Mouse (Mus musculus): Measurements from ENCODE around the gene Cacna1a.
"Not testable (repeated sequence)": the region's sequence is repeated elsewhere in the genome, so short reads cannot be mapped to it uniquely, and the experiment has no call there.

The Cacna1a gene

DNA sequence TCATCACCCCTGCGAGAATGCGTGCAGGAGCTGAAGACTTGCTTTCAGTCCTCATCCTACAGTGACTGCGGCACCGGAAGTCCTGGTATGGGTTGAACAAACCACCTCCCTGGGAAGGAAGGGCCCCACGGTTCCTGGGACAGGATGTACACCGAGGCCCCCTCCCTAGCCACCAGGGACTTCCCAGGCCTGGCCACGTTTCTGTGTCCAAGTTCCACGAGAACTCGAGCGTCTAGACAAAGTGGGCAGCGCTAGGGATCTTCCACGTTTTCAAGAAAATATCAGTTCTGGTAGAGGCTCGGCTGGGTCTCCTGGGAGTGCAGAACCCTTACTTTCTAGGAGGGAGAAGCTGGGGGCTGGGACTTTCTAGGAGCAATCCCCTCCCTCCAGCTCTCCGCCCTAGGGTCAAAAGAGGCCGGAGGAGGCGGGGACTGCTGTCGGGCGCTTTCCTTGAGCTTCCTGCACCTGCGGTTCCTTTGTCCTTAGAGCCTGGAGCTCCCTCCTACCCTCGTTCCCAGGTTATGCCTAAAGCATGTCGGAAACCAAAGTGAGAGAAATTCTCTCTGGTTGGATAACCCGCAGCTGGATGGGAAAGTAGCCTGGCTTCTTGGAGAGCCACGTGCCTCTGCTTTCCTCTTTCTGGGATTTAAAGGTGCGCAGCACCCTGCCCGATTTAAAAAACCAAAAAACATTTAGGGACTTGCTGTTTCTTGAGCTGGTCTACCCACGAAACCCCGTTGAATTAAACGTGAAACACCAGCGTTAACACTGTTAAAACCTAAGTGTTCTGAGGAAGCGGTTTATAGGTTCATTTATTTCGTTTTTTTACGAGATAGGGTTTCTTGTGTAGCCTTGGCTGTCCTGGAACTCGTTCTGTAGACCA, 271.9 kb downstream of the Cacna1a start:
- peak; percentile 82 for DNase-seq (ENCODE audit: low read depth, low spot score)

DNA sequence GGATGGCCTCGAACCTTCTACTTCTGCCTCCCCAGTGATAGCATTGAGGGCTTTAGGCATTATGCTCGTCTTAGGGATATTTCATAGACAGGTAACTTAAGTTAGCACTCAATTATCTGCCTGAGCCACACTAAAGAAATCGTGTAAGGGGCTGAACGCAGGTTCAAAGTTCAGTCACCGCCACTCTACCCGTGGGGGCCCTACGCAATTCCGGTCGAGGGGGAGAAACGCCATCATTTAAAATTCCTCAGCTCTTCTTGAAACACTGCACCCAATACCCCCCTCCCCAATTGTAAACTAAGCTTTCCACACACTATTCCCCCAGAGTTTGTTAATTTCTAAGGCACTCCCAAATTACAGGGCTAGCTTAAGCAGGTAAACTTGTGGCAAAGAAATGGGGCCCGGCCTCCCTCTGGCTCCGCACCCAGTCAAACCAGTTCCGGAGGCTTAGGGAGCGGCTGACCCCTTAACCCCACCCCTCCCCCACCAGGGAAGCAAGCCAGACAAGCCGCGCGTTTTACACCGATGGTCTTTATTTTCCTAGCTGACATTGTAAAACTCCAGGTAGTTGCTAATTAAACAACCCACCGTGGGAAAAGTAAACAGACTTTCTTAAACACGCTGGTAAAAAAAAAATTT, 272.7 kb downstream of the Cacna1a start:
- peak; percentile 80 for DNase-seq (ENCODE audit: low read depth, low spot score)

DNA sequence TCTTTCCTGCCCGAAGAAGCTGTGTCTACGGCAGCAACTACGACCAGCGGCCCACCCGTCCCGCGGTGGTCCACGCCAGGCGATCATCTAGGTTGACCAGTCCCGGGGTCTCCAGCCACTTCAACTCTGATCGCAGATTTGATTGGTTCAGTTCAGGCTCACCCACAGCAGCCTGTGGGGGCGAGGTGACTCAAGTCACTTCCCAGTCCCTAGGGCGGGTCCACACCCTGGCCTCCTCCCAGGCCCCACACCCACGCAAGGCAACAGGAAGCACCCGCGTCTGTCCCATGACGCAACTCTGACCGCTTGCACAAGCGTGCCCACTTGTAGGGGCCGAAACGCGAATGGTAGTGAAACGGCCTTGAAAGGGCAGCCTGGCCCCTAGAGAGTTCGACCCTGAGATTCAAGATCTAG, 273.2 kb downstream of the Cacna1a start:
- peak; percentile 40 for DNase-seq (ENCODE audit: low read depth, low spot score)

DNA sequence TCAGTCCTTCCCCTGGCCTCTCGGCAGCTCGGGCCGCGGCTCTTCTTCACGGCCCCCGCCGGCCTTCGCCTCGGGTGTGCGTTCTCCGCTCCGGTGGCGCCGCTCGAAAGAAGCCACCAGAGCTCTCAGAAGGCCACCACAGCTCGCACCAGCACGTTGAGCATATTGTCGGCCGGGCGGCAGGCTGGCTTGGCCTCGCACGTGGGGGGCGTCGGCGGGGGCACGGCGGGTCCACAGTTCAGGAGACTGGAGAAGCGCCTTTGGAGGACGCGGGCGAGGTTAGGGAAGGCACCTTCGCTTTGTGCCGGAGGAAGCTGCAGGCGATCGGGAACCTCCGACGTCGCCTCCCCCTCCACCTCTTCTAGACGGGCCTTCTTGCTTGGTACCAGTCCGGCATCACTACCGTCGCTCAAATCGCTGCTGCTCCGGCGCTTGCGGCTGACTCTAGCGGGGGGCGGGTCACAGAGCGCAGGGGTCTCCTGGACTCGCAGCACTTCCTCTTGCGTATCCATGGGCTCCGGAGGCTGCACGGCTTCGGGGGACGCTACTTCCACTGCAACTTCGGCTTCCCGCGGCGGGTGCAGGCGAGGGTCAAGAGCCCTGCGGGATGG, 273.8 kb downstream of the Cacna1a start:
- peak; percentile 43 for DNase-seq (ENCODE audit: low read depth, low spot score)

DNA sequence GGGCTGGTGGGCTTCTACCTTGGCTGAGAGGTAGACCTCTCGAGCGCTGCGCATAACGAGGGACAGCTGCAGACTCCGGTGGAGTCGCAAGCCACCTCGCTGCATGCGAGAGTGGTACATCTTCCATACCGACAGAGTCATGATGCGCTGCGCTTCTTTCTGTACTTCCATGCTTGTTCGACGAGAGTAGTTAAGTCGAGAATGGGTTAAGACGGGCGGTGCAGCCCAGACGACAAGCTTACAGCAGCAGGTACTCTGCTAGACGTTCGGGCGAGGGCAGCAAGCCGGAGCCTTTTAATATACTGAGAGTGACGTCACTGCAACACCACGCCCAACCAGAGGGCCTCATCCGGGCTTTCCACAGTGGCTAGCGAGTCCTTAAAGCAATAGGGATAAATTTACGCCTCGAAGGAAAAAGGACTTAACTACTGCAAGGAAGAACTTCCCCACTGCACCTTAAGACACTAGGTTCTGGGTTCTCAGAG, 274.4 kb downstream of the Cacna1a start, which contains the start of gene Ier2:
TSS of gene Ier2 (minus strand) at position 272 of the 485 bp plus-strand sequence.
- DNase-seq (ENCODE audit: low read depth, low spot score) = peak; percentile 97

DNA sequence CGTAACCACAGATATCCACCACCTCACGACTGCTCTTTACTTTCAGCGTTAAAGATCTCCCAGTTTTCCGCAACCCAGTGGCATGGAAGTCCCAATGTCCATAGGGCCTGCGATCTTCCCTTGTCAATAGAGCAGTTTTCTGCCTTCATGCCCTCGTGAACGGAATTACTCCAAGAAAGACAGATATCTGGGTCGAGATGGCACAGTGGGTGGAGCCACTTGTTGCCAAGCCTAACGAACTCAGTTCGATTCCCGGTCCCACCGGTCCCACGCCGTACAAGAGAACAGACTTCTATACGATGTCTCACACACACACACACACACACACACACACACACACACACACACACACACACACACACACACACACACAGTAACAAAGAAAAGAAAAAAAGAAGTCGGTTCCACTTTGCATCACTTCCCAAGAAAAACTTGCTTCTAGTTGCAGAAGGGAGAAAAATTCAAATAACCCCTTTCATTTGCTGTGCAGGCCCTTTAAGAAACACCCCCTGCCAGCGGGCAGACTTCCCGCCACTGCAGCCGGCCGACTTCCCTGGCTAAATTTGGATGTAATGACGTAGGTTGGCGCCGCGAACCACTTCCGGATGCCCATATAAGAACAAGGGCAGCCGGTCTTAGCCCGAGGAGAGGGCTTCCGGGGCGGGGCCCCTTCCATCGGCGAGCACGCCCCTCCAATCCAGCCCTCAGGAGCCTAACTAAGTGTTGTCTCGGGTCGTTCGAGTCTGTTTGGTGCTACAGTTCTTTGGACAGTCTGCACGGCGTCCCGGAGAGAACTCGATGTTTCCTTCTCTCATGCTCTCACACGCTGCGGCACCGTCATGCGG, 275.5 kb downstream of the Cacna1a start:
- DNase-seq (ENCODE audit: low read depth, low spot score) = peak; percentile 98

DNA sequence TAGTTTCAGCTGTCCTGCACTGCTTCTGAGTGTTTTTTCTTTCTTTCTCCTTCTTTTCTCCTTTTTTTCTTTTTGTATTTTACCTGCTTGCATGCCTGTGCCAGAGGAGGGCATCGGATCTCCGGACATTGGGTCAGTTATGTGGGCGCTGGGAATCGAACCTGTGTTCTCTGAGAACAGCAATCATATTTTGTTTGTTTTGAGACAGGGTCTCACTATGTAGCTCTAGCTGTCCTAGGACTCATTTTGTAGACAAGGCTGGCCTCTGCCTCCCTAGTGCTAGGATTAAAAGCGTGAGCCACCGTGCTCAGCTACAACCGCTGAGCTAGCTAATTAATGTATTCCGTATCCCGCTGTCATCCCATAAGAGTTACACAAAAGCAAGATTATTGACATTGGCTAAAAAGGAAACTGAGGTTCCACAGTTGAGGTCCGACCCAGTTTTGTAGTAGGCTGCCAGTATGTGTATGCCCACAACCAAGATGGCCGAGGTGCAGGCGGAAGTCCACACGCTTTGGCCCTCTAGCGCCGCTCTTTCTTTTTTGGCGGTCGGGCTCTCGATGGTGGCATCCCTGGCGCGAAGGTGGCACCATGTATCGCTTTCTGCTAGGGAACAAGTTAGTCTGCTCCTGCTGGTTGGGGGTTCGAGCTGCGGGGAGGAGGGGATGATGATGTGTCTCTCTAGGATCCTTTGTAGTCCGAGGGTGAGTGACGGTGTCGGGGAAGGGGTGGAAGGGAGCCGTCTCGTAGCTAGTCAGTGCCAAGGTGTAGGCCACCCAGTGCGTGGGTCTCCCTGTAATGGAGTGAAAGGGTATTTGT, 276.5 kb downstream of the Cacna1a start:
- DNase-seq (ENCODE audit: low read depth, low spot score) = peak; percentile 70

DNA sequence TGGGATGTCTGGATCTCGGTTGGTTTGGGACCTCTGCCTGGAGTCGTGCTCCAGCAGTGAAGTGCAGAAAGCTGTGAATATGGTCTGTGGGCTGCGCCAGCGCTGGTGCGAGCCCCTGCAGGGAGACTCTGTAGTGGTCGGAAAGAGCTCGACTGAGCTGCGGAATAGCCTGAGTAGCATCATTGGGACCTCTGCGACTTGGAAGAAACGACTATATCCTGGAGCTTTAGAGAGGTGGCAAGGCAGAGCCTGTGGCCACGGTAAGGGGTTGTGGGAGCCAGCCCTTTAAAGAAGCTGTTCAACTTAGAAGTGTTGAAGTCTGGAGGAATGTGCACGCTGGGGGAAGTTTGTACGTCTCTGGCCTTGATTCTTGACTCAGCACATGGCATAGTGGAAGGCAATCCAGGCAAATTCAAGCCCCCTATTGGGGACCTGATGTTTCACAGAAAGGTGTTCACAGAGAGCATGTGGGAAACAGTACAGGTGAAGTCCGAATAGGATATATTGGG, 277.2 kb downstream of the Cacna1a start:
- no peak for DNase-seq (ENCODE audit: low read depth, low spot score)

DNA sequence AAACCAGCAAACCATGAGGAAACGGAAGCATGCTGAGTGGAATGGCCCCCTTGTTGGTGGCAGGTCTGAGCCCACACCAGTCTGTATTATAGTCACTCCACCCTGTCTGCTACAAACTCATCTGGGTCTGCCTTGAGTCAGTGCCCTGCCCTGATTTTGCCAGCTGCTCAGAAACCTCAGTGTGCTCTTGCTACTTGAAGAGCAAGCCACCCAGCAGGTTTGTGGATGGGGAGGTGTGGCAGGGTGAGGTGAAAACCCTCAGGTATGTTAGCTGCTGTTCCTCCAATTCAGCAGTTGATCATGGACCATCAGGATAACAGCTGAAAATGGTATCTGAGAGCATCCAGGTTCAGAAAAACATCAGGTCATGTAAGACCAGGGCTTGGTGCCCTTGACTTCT, 279.8 kb downstream of the Cacna1a start:
- no peak for DNase-seq (ENCODE audit: low read depth, low spot score)

DNA sequence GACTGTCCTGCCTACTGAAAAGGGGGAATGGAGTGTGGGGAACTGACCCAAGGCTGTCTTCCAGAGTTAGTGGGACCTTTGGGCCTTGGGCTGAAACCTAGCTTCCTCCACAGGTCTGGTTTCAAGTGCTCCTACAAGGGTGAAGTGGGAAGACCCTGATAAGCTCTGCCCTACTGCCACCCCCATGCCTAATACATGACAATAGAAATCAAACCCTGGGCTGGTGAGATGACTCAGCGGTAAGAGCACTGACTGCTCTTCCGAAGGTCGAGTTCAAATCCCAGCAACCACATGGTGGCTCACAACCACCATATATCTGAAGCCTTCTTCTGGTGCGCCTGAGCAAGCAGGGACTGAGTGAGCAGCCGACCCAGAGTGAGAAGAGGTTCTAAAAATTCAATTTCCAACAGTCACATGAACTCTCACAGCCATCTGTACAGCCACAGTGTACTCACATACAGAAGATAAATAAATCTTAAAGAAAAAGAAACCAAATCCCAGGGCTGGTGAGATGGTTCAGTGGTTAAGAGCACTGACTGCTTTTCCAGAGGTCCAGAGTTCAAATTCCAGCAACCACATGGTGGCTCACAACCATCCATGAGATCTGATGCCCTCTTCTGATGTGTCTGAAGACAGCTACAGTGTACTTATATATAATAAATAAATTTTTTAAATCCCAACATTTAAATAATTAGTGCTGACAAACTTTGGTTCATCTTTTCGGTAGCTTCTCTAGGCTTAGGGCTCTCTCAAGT, 280.7 kb downstream of the Cacna1a start:
- no peak for DNase-seq (ENCODE audit: low read depth, low spot score)

DNA sequence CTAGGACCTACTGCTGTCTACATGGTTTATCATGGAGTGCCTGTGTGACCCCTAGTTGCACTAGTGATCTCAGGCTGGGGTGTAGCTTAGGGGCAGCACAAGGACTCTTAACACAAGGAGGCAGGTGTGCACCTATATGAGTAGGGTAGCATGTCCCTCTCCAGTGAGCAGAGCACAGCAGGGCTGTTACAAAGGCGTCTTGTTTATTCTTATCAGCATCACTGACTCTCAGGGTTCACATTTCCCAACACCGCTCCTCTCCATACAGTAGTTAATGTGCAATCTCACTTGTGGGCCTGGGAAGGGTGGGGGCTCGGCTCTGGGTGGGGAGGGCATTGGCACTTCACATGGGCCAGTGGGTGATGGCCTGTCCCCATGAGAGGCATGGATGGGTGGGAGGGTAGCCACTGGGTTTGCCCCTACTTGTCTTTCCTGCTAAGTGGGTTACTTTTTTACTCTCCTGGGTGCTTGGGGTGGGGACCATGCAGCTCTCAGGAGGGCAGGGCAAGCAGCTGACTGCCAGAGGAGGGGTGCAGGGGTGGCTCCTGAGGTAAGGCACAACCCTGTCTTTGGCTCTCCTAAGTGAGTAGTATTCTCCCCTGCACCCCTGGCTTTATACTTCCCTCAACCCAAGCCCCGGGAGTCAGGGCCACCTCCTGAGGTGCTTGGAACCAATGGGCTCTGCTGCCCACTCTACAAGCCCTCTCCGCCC, 282.2 kb downstream of the Cacna1a start:
- not testable (repeated sequence) for DNase-seq (ENCODE audit: low read depth, low spot score)

DNA sequence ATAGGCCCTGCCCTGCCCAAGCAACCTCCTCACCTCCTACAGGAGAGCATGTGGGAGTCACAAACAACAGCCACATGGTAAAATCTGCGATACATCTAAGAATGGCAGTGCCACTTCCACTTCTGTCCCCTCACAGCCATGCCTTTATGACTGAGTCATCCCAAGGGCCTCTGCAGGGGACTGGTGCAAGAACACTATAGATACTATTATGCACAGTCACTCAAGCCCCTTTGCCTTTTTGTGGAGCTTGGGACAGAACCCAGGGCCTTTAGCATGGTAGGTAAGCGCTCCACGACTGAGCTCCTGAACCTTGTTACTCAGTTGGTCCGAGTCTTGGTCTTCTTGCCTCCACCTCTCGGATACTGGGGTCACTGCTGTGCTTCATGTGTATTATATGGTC, 289.1 kb downstream of the Cacna1a start:
- DNase-seq (ENCODE audit: low read depth, low spot score) = no peak

DNA sequence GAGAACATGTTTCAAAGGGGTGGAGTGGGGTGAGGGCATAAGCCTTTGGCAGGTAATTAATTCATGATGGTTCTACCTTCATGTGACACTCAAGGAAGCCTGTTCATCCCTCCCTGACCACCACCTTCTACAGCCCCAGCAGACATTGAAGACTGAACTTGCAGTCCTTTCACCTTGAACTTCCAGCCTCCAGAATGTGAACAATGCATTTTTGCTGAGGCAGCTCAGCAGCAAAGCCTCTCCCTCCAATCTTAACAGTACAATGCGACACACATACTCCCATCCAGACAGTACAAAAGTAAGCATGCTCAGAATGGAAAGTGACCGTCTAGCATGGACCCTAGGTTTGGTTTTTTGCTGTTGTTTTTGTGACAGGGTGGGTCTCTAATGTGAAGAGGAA, 293.2 kb downstream of the Cacna1a start:
- DNase-seq (ENCODE audit: low read depth, low spot score) = no peak

DNA sequence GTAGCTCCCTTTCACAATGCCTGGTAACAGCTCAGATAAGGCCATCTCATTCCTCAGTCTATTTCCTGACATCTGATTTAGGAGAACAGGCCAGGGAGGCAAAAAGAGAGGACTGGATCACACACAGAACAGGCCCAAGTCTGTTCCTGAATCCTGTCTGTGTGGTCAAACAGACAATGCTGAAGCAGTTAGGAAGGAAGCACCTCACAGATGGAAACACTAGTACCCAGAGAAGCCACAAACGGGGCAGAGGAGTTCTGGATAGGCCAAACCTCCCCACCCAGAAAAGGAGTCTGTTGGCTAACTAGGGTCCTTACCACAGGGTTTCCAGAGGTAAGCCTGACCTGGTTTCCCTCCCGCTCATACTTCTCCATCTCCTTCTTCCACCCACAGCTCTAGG, 294.0 kb downstream of the Cacna1a start:
- DNase-seq (ENCODE audit: low read depth, low spot score) = no peak

DNA sequence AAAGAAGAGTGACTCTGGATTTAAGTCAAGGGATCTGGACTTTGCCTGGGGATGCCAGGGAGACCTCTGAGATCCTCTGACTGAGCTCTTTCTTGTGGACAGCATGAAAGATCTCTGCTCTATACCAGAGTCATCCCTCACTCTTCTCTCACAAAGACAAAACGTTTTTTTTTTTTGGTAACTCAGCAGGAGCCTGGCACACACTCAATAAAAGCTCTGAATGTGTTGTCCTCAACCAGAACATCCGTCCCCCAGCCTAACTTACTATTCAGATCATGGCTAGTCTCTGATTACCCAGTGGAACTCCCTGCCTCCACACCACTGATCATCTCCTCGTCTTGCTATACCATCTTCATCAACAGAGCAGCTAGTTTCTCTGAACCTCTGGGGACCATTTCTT, 296.3 kb downstream of the Cacna1a start:
- DNase-seq (ENCODE audit: low read depth, low spot score) = no peak

DNA sequence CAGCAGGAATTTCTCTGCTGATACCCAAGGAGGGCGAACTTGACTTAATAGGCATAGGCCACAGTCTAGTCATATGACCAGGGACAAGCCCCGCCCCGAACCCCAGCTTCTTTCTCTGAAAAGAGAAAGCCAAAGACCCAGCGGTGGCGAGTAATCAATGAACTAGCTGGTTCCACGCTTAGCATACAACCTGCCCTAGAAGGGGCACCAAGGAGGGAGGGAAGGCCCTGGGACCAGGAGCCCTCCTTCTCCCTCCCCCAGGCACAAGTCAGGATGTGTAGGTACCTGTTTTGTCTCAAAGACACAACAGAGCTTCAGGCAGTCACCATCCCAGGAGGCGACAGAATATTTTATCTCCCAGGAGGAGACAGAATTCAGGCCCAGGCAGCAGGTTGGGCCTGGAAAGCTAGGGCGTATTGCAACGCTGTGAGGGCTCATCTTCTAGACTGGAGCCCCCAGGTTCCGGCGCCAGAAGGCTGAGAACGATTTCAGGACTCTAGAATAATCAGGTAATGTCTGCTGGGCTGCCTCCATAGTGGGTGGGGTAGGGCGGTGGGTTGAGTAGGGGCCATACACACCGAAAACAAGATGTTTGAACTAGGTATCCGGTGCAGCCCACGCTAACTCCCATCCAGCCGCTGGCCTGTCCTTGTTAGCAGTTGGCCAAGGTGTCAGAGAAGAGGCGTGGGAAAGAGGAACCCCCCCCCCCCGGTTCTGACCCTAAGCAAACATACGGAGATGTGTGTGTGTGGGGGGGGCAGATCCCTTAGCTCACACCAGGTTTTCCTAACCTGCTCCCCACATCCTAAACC, 298.2 kb downstream of the Cacna1a start, which contains the start of gene Trmt1:
TSS of gene Trmt1 (plus strand) at position 117 of the 812 bp plus-strand sequence.
- no peak for DNase-seq (ENCODE audit: low read depth, low spot score)

DNA sequence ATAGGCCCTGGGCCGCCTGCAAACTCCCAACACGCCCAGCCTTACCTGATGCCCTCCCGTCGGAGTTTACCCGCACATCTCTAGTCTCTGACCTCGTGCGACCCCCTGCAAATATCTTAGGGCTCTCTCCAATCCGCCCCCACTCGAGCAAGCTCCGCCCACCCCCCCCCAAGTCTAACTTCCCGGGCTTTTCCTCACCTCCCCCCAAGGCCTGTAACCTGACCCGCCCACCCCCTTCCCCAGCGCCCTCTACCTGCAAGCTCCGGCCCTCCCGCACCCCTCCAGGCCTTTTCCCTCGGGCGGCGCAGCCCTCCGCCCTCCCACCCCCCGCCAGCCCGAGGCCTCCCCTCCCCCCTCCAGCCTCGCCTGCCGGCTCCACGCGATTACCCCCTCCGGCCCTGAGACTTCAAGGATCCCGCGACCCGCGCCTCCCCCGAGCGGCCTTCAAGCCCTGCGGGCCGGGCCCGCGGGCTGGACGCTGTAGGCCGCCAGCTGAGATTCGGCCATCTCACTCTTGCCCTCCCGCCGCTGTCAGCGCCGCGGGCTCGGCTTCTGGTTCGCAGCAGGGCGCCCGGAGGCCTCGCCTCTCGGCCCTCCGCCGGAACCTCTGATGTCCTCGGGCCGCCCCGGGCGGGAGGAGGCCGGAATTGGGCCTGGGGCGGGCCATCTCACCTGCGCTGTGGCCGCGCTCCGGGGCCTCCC, 298.9 kb downstream of the Cacna1a start:
- no peak for DNase-seq (ENCODE audit: low read depth, low spot score)
